Mouse (Mus musculus): Measurements from ENCODE around the gene Nos1. TPM values are rescaled to one million over a fixed set of nuclear protein-coding genes. Genes with fewer than 3 reads are reported as not detected.

The Nos1 gene
- polyA plus RNA-seq, 1 experiment from 2014 or later: 0.50 TPM

GRCm38 (mm10) chr5:117916906-117917305 lies 136.1 kb downstream of the Nos1 start:
- 60% methylated on average over 3 of the region's 3 CpGs for WGBS
- Histone ChIP-seq H3K27me3 (ENCODE audit: low read depth, poor library complexity, severe bottlenecking) (no peaks in the 10 kb centered on the region), H3K36me3 (no peaks in the 10 kb centered on the region), H3K4me1 (no peaks in the 10 kb centered on the region), H3K9me3 (replicated peaks) (no peaks in the 10 kb centered on the region), H3K27ac (no peak overlapping the region), H3K4me3 (no peak overlapping the region)
- no peak for DNase-seq (ENCODE audit: low spot score)

DNA sequence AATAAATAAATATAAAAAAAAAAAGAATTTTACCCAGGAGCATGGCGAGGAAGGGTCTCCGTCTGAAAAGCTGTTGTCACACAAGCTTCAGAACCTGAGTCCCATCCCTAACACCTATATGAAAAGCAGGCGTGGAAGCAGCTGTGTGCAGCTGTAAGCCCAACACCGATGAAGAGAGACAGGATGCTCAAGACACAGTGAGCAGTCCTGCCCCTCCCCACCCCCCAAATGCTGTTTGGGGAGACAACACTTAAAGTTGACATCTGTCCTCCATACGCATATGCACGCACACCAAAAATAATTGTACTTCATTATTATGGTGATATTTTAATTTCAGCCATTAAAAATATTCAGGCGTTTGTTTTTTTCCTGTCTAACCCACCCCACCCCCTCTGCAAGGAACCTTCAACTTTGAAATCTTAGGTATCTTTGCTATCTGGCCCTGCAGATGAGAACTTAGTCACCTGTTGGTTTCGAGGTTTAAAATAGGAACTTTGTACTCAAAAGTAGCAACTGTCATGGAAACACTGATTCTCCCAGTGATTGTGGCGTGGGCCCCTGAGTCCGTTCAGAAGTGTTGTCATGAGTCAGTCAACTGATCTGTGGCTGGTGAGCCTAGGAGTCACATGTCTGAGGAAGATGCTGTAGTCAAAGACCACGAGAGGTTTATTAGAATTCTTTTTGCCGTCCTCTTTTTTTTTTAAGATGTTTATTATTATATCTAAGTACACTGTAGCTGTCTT lies 141.1 kb downstream of the Nos1 start:
- no peaks in the 10 kb centered on the region for H3K4me1 ChIP-seq
- no peaks in the 10 kb centered on the region for H3K36me3 ChIP-seq
- DNase-seq (ENCODE audit: low spot score): no peak
- no peaks in the 10 kb centered on the region for H3K9me3 ChIP-seq (replicated peaks)
- H3K27me3 ChIP-seq (ENCODE audit: low read depth, poor library complexity, severe bottlenecking): no peaks in the 10 kb centered on the region
- H3K27ac ChIP-seq: no peak overlapping the region
- H3K4me3 ChIP-seq: no peak overlapping the region
- WGBS: 92% methylated on average over 12 of the region's 12 CpGs

GRCm38 (mm10) chr5:117923688-117924087 lies 142.9 kb downstream of the Nos1 start:
- Histone ChIP-seq H3K36me3 (no peaks in the 10 kb centered on the region), H3K4me1 (no peaks in the 10 kb centered on the region), H3K9me3 (replicated peaks) (no peaks in the 10 kb centered on the region), H3K4me3 (no peak overlapping the region), H3K27ac (no peak overlapping the region), H3K27me3 (ENCODE audit: low read depth, poor library complexity, severe bottlenecking) (no peaks in the 10 kb centered on the region)
- 42% methylated on average over 6 of the region's 6 CpGs for WGBS
- DNase-seq (ENCODE audit: low spot score): no peak

- H3K9me3 ChIP-seq (replicated peaks): no peaks in the 10 kb centered on the region
- H3K4me1 ChIP-seq: peaks cover 7% of the 10 kb centered on the region; the same call in 1 of the 2 replicates
- H3K27me3 ChIP-seq (ENCODE audit: low read depth, poor library complexity, severe bottlenecking): peaks cover 7% of the 10 kb centered on the region; the same call in 1 of the 2 replicates
- H3K4me3 ChIP-seq: no peak overlapping the region
- no peak for DNase-seq (ENCODE audit: low spot score)
- no peaks in the 10 kb centered on the region for H3K36me3 ChIP-seq
- 96% methylated on average over 2 of the region's 2 CpGs for WGBS
- no peak overlapping the region for H3K27ac ChIP-seq
Measured at GRCm38 (mm10) chr5:117928553-117928952, 147.7 kb downstream of the Nos1 start.

DNA sequence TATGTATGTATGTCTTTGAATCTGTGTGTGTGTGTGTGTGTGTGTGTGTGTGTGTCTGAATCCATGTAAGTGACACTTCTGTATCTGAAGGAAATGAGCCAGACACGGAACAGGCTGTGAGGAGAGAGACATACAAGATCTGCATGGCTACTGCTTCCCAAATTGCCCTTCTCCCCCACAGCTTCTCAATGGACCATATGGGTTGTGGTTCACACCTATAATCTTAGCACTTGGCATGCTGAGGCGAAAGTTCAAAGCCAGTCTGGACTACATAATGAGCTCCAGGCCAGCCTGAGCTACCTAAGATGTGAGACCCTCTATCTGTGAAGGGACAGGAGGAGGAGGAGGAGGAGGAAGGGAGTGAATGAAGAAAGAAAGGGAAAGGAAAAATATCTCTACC lies 151.4 kb downstream of the Nos1 start:
- Histone ChIP-seq H3K27ac (no peak overlapping the region), H3K27me3 (ENCODE audit: low read depth, poor library complexity, severe bottlenecking) (peaks cover 20% of the 10 kb centered on the region), H3K9me3 (replicated peaks) (no peaks in the 10 kb centered on the region), H3K4me3 (no peak overlapping the region), H3K4me1 (peaks cover 7% of the 10 kb centered on the region; the same call in 1 of the 2 replicates), H3K36me3 (no peaks in the 10 kb centered on the region)
- 48% methylated on average over 2 of the region's 2 CpGs for WGBS
- no peak for DNase-seq (ENCODE audit: low spot score)

- H3K27me3 ChIP-seq (ENCODE audit: low read depth, poor library complexity, severe bottlenecking): peaks cover 22% of the 10 kb centered on the region
- H3K9me3 ChIP-seq (replicated peaks): no peaks in the 10 kb centered on the region
- DNase-seq (ENCODE audit: low spot score): peak; percentile 95
- peaks cover 7% of the 10 kb centered on the region; the same call in 1 of the 2 replicates for H3K4me1 ChIP-seq
- H3K27ac ChIP-seq: no peak overlapping the region
- 1% methylated on average over 8 of the region's 9 CpGs for WGBS
- H3K4me3 ChIP-seq: no peak overlapping the region
- no peaks in the 10 kb centered on the region for H3K36me3 ChIP-seq
Measured at GRCm38 (mm10) chr5:117932862-117933261, 152.0 kb downstream of the Nos1 start.

- peaks cover 20% of the 10 kb centered on the region for H3K27me3 ChIP-seq (ENCODE audit: low read depth, poor library complexity, severe bottlenecking)
- H3K27ac ChIP-seq: no peak overlapping the region
- 72% methylated on average over 16 of the region's 16 CpGs for WGBS
Measured at GRCm38 (mm10) chr5:117936346-117936745, 155.5 kb downstream of the Nos1 start.

DNA sequence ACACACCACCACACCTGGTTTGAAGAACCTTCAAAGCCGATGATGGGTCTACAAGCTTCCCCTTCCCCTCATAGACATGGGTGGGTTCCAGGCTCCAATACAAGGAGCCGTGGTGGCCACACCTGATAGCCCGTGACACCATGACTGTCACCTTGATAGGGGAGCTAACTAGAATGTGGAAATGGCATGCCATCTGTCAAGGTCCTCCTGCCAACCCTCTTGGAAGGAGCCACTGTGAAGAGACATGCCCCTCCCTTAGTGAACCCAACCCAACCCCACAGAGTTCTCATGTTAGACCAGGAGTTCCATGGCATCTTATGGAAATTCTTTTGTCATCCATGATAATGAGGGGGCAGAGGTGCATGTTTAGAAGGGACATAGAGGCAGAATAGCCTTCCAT lies 156.4 kb downstream of the Nos1 start:
- 87% methylated on average over 3 of the region's 3 CpGs for WGBS
- DNase-seq (ENCODE audit: low spot score): no peak

More at GRCm38 (mm10) chr5:117936346-117936745, 155.5 kb downstream of the Nos1 start:
- Histone ChIP-seq H3K4me1 (peaks cover 15% of the 10 kb centered on the region), H3K9me3 (replicated peaks) (no peaks in the 10 kb centered on the region), H3K4me3 (no peak overlapping the region), H3K36me3 (no peaks in the 10 kb centered on the region)
- DNase-seq (ENCODE audit: low spot score): no peak

DNA sequence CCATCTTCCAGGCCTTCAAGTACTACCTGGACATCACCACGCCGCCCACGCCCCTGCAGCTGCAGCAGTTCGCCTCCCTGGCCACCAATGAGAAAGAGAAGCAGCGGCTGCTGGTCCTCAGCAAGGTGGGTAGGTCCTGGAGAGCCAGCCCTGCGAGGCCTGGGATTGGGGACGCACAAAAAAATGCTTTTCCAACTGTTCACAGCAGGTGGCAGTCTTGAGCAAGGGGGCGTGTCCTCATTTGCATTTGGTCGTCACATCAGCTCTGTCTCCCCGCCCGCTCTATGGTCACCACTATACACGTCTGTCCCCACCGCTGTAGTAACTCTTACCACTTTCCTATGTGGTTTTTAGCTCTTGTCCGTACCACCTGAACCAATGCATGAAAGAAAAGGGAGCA lies 157.3 kb downstream of the Nos1 start:
- Histone ChIP-seq H3K4me3 (peak overlapping the region; percentile 43), H3K4me1 (peaks cover 9% of the 10 kb centered on the region), H3K9me3 (replicated peaks) (no peaks in the 10 kb centered on the region), H3K36me3 (no peaks in the 10 kb centered on the region), H3K27me3 (ENCODE audit: low read depth, poor library complexity, severe bottlenecking) (peaks cover 16% of the 10 kb centered on the region; the same call in 1 of the 2 replicates), H3K27ac (no peak overlapping the region)
- peak; percentile 88 for DNase-seq (ENCODE audit: low spot score)
- WGBS: 10% methylated on average over 14 of the region's 14 CpGs

More for the DNA sequence above, 156.4 kb downstream of the Nos1 start:
- no peak overlapping the region for H3K4me3 ChIP-seq
- peaks cover 15% of the 10 kb centered on the region for H3K4me1 ChIP-seq
- peaks cover 16% of the 10 kb centered on the region; the same call in 1 of the 2 replicates for H3K27me3 ChIP-seq (ENCODE audit: low read depth, poor library complexity, severe bottlenecking)
- no peaks in the 10 kb centered on the region for H3K36me3 ChIP-seq
- H3K27ac ChIP-seq: no peak overlapping the region
- no peaks in the 10 kb centered on the region for H3K9me3 ChIP-seq (replicated peaks)

DNA sequence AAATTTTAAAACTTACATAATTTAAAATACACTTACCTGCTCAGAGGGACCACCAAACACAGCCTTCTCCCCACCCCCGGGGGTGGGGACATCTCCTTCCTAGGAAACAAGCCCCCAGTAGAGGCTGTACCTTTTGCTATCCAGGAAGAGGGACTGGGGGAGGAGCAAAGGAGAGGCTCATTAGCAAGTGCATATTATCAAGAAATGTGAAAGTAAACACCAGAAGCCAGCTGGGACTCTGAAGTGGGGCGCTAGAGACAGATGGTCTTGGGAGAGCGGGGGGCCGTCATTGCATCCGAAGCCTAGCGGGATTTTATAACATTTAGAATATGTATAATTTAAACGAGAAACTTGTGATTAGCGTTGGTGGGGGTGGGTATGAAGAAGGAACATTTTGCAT lies 158.6 kb downstream of the Nos1 start:
- Histone ChIP-seq H3K9me3 (replicated peaks) (no peaks in the 10 kb centered on the region), H3K27me3 (ENCODE audit: low read depth, poor library complexity, severe bottlenecking) (peaks cover 16% of the 10 kb centered on the region; the same call in 1 of the 2 replicates), H3K27ac (no peak overlapping the region), H3K4me1 (peaks cover 9% of the 10 kb centered on the region), H3K36me3 (no peaks in the 10 kb centered on the region), H3K4me3 (no peak overlapping the region)
- DNase-seq (ENCODE audit: low spot score): no peak
- WGBS: 86% methylated on average over 8 of the region's 8 CpGs

DNA sequence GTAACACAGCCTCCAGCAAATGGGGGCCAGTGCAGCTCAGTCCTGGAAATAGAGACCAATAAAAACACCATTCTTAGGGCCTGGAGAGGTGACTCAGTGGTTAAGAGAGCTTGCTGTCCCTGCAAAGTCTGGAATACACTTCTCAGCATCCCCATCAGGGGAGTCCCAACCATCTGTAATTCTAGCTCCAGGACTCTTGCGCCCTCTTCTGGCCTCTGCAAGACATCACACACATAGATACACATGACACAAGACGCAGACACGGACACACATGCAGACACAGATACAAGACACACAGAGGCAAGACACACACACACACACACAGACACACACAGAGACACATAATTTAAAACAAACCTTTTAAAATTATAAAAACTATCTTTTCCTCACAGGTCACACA lies 160.7 kb downstream of the Nos1 start:
- WGBS: 72% methylated on average over 3 of the region's 3 CpGs
- Histone ChIP-seq H3K4me3 (no peak overlapping the region), H3K4me1 (peaks cover 9% of the 10 kb centered on the region), H3K9me3 (replicated peaks) (no peaks in the 10 kb centered on the region), H3K27me3 (ENCODE audit: low read depth, poor library complexity, severe bottlenecking) (0 out of 2 replicates have a peak, but pooled peaks cover 9% of the 10 kb centered on the region), H3K36me3 (no peaks in the 10 kb centered on the region), H3K27ac (no peak overlapping the region)
- no peak for DNase-seq (ENCODE audit: low spot score)

DNA sequence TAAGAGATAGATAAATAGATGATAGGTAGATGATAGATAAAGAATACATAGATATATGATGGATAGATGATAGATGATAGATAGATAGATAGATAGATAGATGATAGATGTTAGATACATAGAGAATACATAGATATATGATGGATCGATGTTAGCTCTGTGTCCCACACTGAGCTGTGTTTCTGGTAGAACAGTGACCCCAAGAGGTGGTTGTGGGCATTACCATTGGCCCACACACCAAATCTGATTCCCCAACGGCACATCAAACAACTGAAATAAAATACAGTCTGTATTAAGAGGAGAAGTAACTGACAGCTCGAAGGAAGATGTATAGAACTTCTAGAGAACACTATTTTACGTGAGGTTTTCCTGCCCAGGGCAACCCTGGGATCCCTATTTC lies 165.8 kb downstream of the Nos1 start:
- H3K9me3 ChIP-seq (replicated peaks): no peaks in the 10 kb centered on the region
- no peak overlapping the region for H3K4me3 ChIP-seq
- no peaks in the 10 kb centered on the region for H3K27me3 ChIP-seq (ENCODE audit: low read depth, poor library complexity, severe bottlenecking)
- no peak overlapping the region for H3K27ac ChIP-seq
- peak; percentile 41 for DNase-seq (ENCODE audit: low spot score)
- 43% methylated on average over 4 of the region's 4 CpGs for WGBS
- H3K4me1 ChIP-seq: no peaks in the 10 kb centered on the region
- no peaks in the 10 kb centered on the region for H3K36me3 ChIP-seq

GRCm38 (mm10) chr5:117949393-117949792 lies 168.6 kb downstream of the Nos1 start:
- Histone ChIP-seq H3K4me3 (no peak overlapping the region), H3K27me3 (ENCODE audit: low read depth, poor library complexity, severe bottlenecking) (no peaks in the 10 kb centered on the region), H3K36me3 (no peaks in the 10 kb centered on the region), H3K9me3 (replicated peaks) (no peaks in the 10 kb centered on the region), H3K27ac (no peak overlapping the region), H3K4me1 (0 out of 2 replicates have a peak, but pooled peaks cover 2% of the 10 kb centered on the region)
- WGBS: 88% methylated on average over 10 of the region's 10 CpGs
- no peak for DNase-seq (ENCODE audit: low spot score)
